Mouse (Mus musculus): ENCODE measurements around the gene Gjd2. TPM values are rescaled to one million over a fixed set of nuclear protein-coding genes. Genes with fewer than 3 reads are reported as not detected.

Gene Gjd2
- polyA plus RNA-seq (2012; rRNA removed): 0.04 and 0.06 TPM in 2 replicates

DNA sequence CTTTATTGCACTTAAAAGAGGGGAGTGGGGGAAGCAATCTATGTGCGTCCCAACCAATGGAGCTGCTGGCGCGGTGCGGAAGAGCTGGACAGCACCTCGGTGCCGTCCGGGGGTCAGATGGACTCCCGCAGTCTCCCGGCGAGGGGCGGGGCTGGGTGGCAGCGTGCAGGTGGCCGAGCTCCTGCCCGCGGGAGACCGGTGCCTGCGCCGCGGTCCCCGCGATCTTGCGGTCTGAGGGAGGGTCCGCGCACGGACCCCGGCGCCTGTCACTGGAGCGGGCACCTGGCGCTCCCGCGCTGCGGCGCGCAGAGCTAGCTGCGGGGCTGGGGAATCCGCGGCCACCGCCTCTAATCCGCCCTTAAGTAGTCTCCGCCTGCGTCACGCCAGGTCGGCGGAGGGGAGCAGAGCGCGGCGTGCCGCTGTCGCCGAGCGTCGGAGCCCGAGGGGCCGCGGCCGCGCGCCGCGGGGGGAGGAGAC lies at the start of gene Gjd2:
Gene Gjd2 (minus strand): TSS at position 325 of the 477 bp plus-strand sequence.
- TF ChIP-seq POLR2A (IDR thresholded peaks at IDR 0.05; ENCODE audit: control insufficient read depth, extremely low read depth, insufficient read depth, low read length, poor library complexity): no peak
- no peak for TF ChIP-seq CTCF (IDR thresholded peaks at IDR 0.05; ENCODE audit: borderline replicate concordance, control insufficient read depth, extremely low read depth, insufficient read depth, low read length, poor library complexity)
- Histone ChIP-seq H3K4me3 (ENCODE audit: control insufficient read depth, insufficient read depth, low read length) (no peak within 1 kb of the TSS), H3K27ac (ENCODE audit: control insufficient read depth, insufficient read depth, low read length) (no peak within 1 kb of the TSS), H3K4me1 (replicated peaks; ENCODE audit: control insufficient read depth, insufficient read depth, low read length) (no peaks in the 10 kb centered on the region), H3K27me3 (ENCODE audit: control insufficient read depth, insufficient read depth, low read length) (no peaks in the 10 kb centered on the region; the same call in 1 of the 2 replicates), H3K36me3 (ENCODE audit: control insufficient read depth, insufficient read depth, low read length) (no peaks in the 10 kb centered on the region)
- 3% methylated on average over 60 of the region's 60 CpGs for WGBS
- no peak for DNase-seq

DNA sequence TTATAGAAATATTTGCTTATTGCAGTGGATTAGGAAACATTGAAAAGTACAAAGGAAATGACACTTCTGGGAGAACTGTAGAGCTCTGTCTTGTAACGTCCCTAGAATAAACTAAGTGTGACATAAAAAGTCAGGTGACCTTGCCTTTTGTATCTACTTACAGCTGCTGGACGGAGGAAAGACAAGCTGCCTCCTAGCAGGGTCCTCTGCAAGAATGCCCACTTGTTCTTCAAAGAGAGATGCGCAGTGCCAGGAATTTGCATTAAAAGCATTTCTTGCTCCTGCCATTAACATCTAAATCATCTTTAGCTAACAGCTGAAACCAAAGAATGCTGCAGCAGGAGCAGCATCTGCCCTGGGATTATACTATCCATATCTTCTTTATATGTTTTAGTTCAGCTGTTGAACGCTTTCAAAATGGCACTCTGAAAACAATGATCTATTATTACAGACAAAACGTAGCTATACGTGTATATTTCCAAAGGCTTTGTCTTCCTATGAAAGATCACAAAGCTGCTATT lies 46.7 kb upstream of the Gjd2 start:
- WGBS: 83% methylated on average over 6 of the region's 6 CpGs
- no peak overlapping the region for H3K4me3 ChIP-seq (ENCODE audit: control insufficient read depth, insufficient read depth, low read length)
- H3K27ac ChIP-seq (ENCODE audit: control insufficient read depth, insufficient read depth, low read length): no peak overlapping the region
- TF ChIP-seq POLR2A (IDR thresholded peaks at IDR 0.05; ENCODE audit: control insufficient read depth, extremely low read depth, insufficient read depth, low read length, poor library complexity): no peak
- TF ChIP-seq CTCF (IDR thresholded peaks at IDR 0.05; ENCODE audit: borderline replicate concordance, control insufficient read depth, extremely low read depth, insufficient read depth, low read length, poor library complexity): no peak
- H3K36me3 ChIP-seq (ENCODE audit: control insufficient read depth, insufficient read depth, low read length): no peaks in the 10 kb centered on the region
- DNase-seq: no peak
- H3K27me3 ChIP-seq (ENCODE audit: control insufficient read depth, insufficient read depth, low read length): no peaks in the 10 kb centered on the region
- H3K4me1 ChIP-seq (replicated peaks; ENCODE audit: control insufficient read depth, insufficient read depth, low read length): no peaks in the 10 kb centered on the region

DNA sequence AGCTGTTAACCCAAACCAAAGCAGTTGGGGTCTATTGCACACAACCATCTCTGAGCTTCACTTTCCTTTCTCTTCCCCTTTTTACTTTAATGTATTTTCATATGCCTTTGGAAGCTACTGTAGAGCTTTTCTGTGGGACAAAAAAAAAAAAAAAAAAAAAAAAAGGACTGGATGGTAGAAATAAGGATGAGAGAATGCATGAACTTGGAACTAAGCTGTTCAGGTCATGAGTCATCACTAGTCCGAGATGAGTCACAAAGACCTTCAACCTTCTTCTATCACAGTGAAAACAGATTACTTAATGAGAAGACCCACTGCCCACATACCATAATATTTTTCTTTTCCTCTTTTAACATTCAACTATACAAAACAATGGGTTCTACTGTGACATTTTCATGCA lies 46.2 kb upstream of the Gjd2 start:
- no peak for DNase-seq
- Histone ChIP-seq H3K36me3 (ENCODE audit: control insufficient read depth, insufficient read depth, low read length) (no peaks in the 10 kb centered on the region), H3K4me1 (replicated peaks; ENCODE audit: control insufficient read depth, insufficient read depth, low read length) (no peaks in the 10 kb centered on the region), H3K4me3 (ENCODE audit: control insufficient read depth, insufficient read depth, low read length) (no peak overlapping the region), H3K27ac (ENCODE audit: control insufficient read depth, insufficient read depth, low read length) (no peak overlapping the region), H3K27me3 (ENCODE audit: control insufficient read depth, insufficient read depth, low read length) (no peaks in the 10 kb centered on the region)
- WGBS: 93% methylated on average over 1 of the region's 1 CpGs
- TF ChIP-seq POLR2A (IDR thresholded peaks at IDR 0.05; ENCODE audit: control insufficient read depth, extremely low read depth, insufficient read depth, low read length, poor library complexity) (no peak), CTCF (IDR thresholded peaks at IDR 0.05; ENCODE audit: borderline replicate concordance, control insufficient read depth, extremely low read depth, insufficient read depth, low read length, poor library complexity) (no peak)

DNA sequence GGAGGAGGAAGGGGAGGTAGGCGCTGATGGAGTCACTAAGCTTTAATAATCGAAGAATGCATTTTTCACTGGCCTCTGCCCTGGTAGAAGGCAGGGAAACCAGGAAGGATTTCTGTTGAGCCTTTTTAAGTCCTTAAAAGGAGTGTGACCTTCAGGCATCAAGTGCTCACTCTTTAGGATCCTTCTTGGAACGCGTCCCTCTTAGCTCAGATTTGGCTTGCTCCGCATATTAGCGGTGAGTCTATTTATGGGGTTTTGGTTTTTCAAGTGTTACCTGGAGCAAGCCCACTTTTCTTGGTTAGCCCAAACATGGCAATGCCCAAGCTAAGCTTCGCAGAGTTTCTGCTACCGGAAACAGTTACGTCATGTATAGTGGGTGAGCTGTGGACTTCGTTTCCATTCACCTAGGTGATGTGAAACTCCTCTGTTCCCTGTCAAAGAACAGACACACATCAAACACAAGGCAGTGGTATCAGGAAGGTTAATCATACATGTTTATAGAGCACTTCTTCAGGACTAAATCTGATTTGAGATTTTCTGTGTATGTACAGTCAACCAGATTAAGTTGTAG lies 44.9 kb upstream of the Gjd2 start:
- WGBS: 96% methylated on average over 10 of the region's 10 CpGs

DNA sequence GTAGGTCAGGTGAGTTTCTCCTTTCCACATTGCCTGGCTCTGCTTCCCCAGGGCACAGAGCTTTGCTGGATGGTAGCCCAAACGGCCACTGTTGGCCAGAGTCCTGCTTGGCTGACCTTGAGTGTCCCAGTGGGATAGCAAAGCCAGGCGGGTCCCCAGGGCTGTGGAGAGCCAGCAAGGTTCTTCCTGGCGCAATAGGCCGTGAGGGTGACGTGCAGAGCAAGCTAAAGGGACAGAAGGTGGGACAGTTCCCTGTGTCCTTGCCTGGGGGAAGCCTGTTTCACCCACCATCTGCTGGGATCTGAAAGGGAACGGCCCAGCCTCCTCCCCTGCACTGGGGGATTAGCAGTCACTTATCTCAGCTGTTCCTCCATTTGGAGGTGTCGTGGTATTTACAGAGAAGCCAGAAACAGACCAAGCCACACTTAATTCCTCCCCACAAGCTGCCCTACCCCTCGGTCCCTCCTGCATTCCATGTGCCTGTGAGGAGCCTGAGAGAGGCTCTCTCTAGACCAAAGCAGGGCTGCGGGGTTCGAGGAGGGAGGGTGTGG lies 44.0 kb upstream of the Gjd2 start:
- no peak for DNase-seq
- TF ChIP-seq CTCF (IDR thresholded peaks at IDR 0.05; ENCODE audit: borderline replicate concordance, control insufficient read depth, extremely low read depth, insufficient read depth, low read length, poor library complexity) (no peak), POLR2A (IDR thresholded peaks at IDR 0.05; ENCODE audit: control insufficient read depth, extremely low read depth, insufficient read depth, low read length, poor library complexity) (no peak)
- WGBS: 56% methylated on average over 10 of the region's 10 CpGs
- H3K27me3 ChIP-seq (ENCODE audit: control insufficient read depth, insufficient read depth, low read length): no peaks in the 10 kb centered on the region
- no peak overlapping the region for H3K27ac ChIP-seq (ENCODE audit: control insufficient read depth, insufficient read depth, low read length)
- H3K36me3 ChIP-seq (ENCODE audit: control insufficient read depth, insufficient read depth, low read length): no peaks in the 10 kb centered on the region
- H3K4me3 ChIP-seq (ENCODE audit: control insufficient read depth, insufficient read depth, low read length): no peak overlapping the region
- H3K4me1 ChIP-seq (replicated peaks; ENCODE audit: control insufficient read depth, insufficient read depth, low read length): no peaks in the 10 kb centered on the region

More for the DNA sequence above, 44.9 kb upstream of the Gjd2 start:
- no peak overlapping the region for H3K27ac ChIP-seq (ENCODE audit: control insufficient read depth, insufficient read depth, low read length)
- DNase-seq: no peak
- H3K4me3 ChIP-seq (ENCODE audit: control insufficient read depth, insufficient read depth, low read length): no peak overlapping the region
- H3K36me3 ChIP-seq (ENCODE audit: control insufficient read depth, insufficient read depth, low read length): no peaks in the 10 kb centered on the region
- H3K4me1 ChIP-seq (replicated peaks; ENCODE audit: control insufficient read depth, insufficient read depth, low read length): no peaks in the 10 kb centered on the region
- no peak for TF ChIP-seq CTCF (IDR thresholded peaks at IDR 0.05; ENCODE audit: borderline replicate concordance, control insufficient read depth, extremely low read depth, insufficient read depth, low read length, poor library complexity)
- no peak for TF ChIP-seq POLR2A (IDR thresholded peaks at IDR 0.05; ENCODE audit: control insufficient read depth, extremely low read depth, insufficient read depth, low read length, poor library complexity)
- H3K27me3 ChIP-seq (ENCODE audit: control insufficient read depth, insufficient read depth, low read length): no peaks in the 10 kb centered on the region

DNA sequence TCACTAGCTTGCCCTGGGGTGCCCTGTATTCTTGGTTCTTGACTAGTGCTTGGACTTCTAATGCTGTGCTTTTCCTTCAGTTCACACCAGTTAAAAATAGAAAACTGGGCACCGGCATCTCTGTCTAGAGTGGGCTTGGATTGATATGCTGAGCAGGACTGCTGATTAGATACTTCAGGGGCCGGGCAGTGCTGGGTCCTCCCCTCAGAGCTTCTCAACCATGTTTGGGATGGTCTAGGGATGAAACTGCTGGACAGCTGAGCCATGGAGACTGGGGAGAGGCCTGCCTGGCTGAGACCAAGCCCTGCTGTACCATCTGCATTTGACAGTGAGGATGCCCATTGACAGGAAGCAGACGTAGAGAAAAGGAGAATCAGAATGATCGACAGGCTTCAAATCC lies 40.7 kb upstream of the Gjd2 start:
- WGBS: 93% methylated on average over 4 of the region's 4 CpGs
- no peak for TF ChIP-seq CTCF (IDR thresholded peaks at IDR 0.05; ENCODE audit: borderline replicate concordance, control insufficient read depth, extremely low read depth, insufficient read depth, low read length, poor library complexity)
- no peak for TF ChIP-seq POLR2A (IDR thresholded peaks at IDR 0.05; ENCODE audit: control insufficient read depth, extremely low read depth, insufficient read depth, low read length, poor library complexity)
- H3K36me3 ChIP-seq (ENCODE audit: control insufficient read depth, insufficient read depth, low read length): no peaks in the 10 kb centered on the region
- H3K4me3 ChIP-seq (ENCODE audit: control insufficient read depth, insufficient read depth, low read length): no peak overlapping the region
- DNase-seq: no peak
- H3K4me1 ChIP-seq (replicated peaks; ENCODE audit: control insufficient read depth, insufficient read depth, low read length): no peaks in the 10 kb centered on the region
- no peak overlapping the region for H3K27ac ChIP-seq (ENCODE audit: control insufficient read depth, insufficient read depth, low read length)
- no peaks in the 10 kb centered on the region for H3K27me3 ChIP-seq (ENCODE audit: control insufficient read depth, insufficient read depth, low read length)

Measured in thymus, adult 2 months (tissue).